Mouse (Mus musculus) ES-Bruce4 (cell line): Measurements from ENCODE around the gene Uqcr11.

Source experiments
- CTCF ChIP-seq: IDR thresholded peaks from one replicate; pipeline ENCODE4 v1.8.1; 2011; ENCODE audit warnings: low read depth, low read length
- EP300 ChIP-seq: IDR thresholded peaks from 2 replicates; pipeline ENCODE4 v1.6.1; 2011; ENCODE audit warnings: low read depth, low read length; ENCODE audit not compliant: insufficient read depth

DNA sequence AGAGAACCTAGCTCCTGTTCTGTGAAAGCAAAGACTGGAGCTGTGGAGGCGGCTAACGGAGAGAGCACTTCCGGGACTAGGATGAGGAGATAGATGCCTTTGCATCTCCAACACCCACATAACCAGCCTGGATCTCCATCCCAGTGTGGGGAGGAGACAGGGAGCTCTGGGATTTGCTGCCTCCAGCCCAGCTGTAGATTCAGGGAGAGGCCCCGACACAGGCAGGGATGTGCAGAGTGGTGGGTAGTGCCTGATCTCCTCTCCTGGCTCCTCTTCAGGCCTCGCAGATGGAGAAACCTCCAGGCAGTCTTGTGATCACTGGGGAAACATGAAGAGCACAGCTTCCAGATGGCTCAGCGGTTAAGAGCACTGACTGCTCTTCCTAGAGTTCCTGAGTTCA, 33.9 kb downstream of the Uqcr11 start:
- TF ChIP-seq EP300 = no peak
- no peak for TF ChIP-seq CTCF
